In genomic region chr9:45115706-45116105, GRCm38 (mm10) we compare ENCODE assay signal across 8 mouse cellular contexts. TPM values are rescaled to one million over a fixed set of nuclear protein-coding genes. Genes with fewer than 3 reads are reported as not detected.
DNase-seq lines count a peak whose midpoint lies in the region; ATAC-seq and TF ChIP-seq lines count a peak whose summit lies in the region.
"Had no signal": no experiment of that assay in that cellular context is flagged by ENCODE, and none has a peak within 500 bp of the region (broad histone marks: within the 10 kb centered on the region; RNA-seq: fewer than 3 reads in every experiment).

No protein-coding gene starts in this region.

- no peaks in the 10 kb centered on the region for H3K9me3 ChIP-seq in hindbrain, embryonic 14.5 days (ENCODE audit: control insufficient read depth, low read length)
- no peaks in the 10 kb centered on the region for H3K9me3 ChIP-seq in limb, embryonic 13.5 days
- H3K9me3 ChIP-seq: megakaryocyte, embryonic 14.5 days had no signal

- H3K4me1 ChIP-seq in cortical plate, adult 2 months (ENCODE audit: control insufficient read depth, insufficient read depth, low read length) = peaks cover 10% of the 10 kb centered on the region
- H3K4me1 ChIP-seq in hindbrain, embryonic 14.5 days (replicated peaks; ENCODE audit: control insufficient read depth, insufficient read depth, low read length) = peaks cover 19% of the 10 kb centered on the region
- peaks cover 30% of the 10 kb centered on the region for H3K4me1 ChIP-seq in limb, embryonic 13.5 days

- peak; percentile 25 for DNase-seq in urinary bladder, postnatal 14 days (ENCODE audit: low spot score)
- no peak for DNase-seq in urinary bladder, postnatal 25 days (ENCODE audit: low spot score)
- DNase-seq in hindbrain, embryonic 14.5 days (ENCODE audit: low spot score) = peak; percentile 84
- DNase-seq in retina, postnatal 1 day = peak; percentile 81
- DNase-seq in spleen, adult 18-20 months = no peak

- no peaks in the 10 kb centered on the region for H3K36me3 ChIP-seq in hindbrain, embryonic 14.5 days (replicated peaks; ENCODE audit: control insufficient read depth, insufficient read depth)
- H3K36me3 ChIP-seq in limb, embryonic 13.5 days = no peaks in the 10 kb centered on the region

- no peak for TF ChIP-seq CTCF in cortical plate, adult 2 months (IDR thresholded peaks at IDR 0.05; ENCODE audit: extremely low read depth, insufficient read depth, low read length)

- no peaks in the 10 kb centered on the region for H3K27me3 ChIP-seq in hindbrain, embryonic 14.5 days (ENCODE audit: control insufficient read depth, insufficient read depth, low read length)
- no peaks in the 10 kb centered on the region for H3K27me3 ChIP-seq in limb, embryonic 13.5 days

- H3K9ac ChIP-seq in hindbrain, embryonic 14.5 days = peak overlapping the region; percentile 41
- H3K9ac ChIP-seq in limb, embryonic 13.5 days = peak overlapping the region; percentile 59

- WGBS in hindbrain, embryonic 14.5 days = 3% methylated on average over 14 of the region's 14 CpGs
- 3% methylated on average over 14 of the region's 14 CpGs for WGBS in limb, embryonic 13.5 days

- H3K4me2 ChIP-seq in hindbrain, embryonic 14.5 days (replicated peaks) = peak overlapping the region; percentile 51
- H3K4me2 ChIP-seq in limb, embryonic 13.5 days (replicated peaks) = peak overlapping the region; percentile 70

- TF ChIP-seq POLR2A in cortical plate, adult 2 months (IDR thresholded peaks at IDR 0.05; ENCODE audit: extremely low read depth, insufficient read depth, low read length) = 0 out of 2 replicates have a peak, but pooled peaks have one; percentile 41

- no peak overlapping the region for H3K27ac ChIP-seq in cortical plate, adult 2 months (ENCODE audit: insufficient read depth, low read length)
- H3K27ac ChIP-seq in hindbrain, embryonic 14.5 days = no peak overlapping the region
- H3K27ac ChIP-seq in limb, embryonic 13.5 days = peak overlapping the region; percentile 72

- ATAC-seq in hindbrain, embryonic 14.5 days (ENCODE audit: low FRiP score) = peak; percentile 82; the same call in 1 of the 2 replicates
- ATAC-seq in limb, embryonic 13.5 days (ENCODE audit: low FRiP score, low read depth) = peak; percentile 73

- peak overlapping the region; percentile 40 for H3K4me3 ChIP-seq in cortical plate, adult 2 months (ENCODE audit: insufficient read depth, low read length)
- peak overlapping the region; percentile 32 for H3K4me3 ChIP-seq in hindbrain, embryonic 14.5 days (replicated peaks; ENCODE audit: low read length)
- peak overlapping the region; percentile 47 for H3K4me3 ChIP-seq in limb, embryonic 13.5 days
- H3K4me3 ChIP-seq: megakaryocyte, embryonic 14.5 days had no signal

RNA-seq across cellular contexts. Expression of gene Scn2b, which starts 1.9 kb away (rescaled TPM):
- polyA plus RNA-seq in cortical plate, adult 2 months (2012; rRNA removed) = 123 TPM in 2 replicates
- 6.9 and 8.1 TPM in 2 replicates for polyA plus RNA-seq in hindbrain, embryonic 14.5 days (2014; fragmentation: Nextera tagmentation; extraction: Ambion mirVana)
- 7.0 and 7.2 TPM in 2 replicates for polyA plus RNA-seq in limb, embryonic 13.5 days (2015; fragmentation: Nextera tagmentation; extraction: Ambion mirVana)

RNA-seq across cellular contexts. Expression of gene Scn4b, which starts 22.5 kb away (rescaled TPM):
- 31.9 and 87.5 TPM in 2 replicates for polyA plus RNA-seq in cortical plate, adult 2 months (2012; rRNA removed)
- polyA plus RNA-seq in hindbrain, embryonic 14.5 days (2014; fragmentation: Nextera tagmentation; extraction: Ambion mirVana) = 0.07 and 0.17 TPM in 2 replicates
- polyA plus RNA-seq in limb, embryonic 13.5 days (2015; fragmentation: Nextera tagmentation; extraction: Ambion mirVana) = 0.11 and 0.13 TPM in 2 replicates

RNA-seq across cellular contexts. Expression of gene Jaml, which starts 36.7 kb away (rescaled TPM):
- 0.36 and 0.52 TPM in 2 replicates for polyA plus RNA-seq in cortical plate, adult 2 months (2012; rRNA removed)
- polyA plus RNA-seq in hindbrain, embryonic 14.5 days (2014; fragmentation: Nextera tagmentation; extraction: Ambion mirVana) = 0.25 TPM in 1 of 2 replicates, not detected in the other
- 1.2 and 1.5 TPM in 2 replicates for polyA plus RNA-seq in limb, embryonic 13.5 days (2015; fragmentation: Nextera tagmentation; extraction: Ambion mirVana)

Comparison
In these comparisons a context has a peak if more than half of its experiments do, and no peak if none do; other contexts are left out.
1. DNase-seq: peak in urinary bladder, postnatal 14 days (single experiment), hindbrain, embryonic 14.5 days (single experiment) and retina, postnatal 1 day (single experiment); none in urinary bladder, postnatal 25 days (single experiment) and spleen, adult 18-20 months (0 of 2).
2. RNA of gene Scn2b, which starts 1.9 kb away (polyA plus RNA-seq): 123 TPM in cortical plate, adult 2 months; 6.9 to 8.1 TPM in hindbrain, embryonic 14.5 days and 7.0 to 7.2 TPM in limb, embryonic 13.5 days; every median in the first group is over 10 times any median in the second.
3. RNA of gene Scn4b, which starts 22.5 kb away (polyA plus RNA-seq): 31.9 to 87.5 TPM in cortical plate, adult 2 months; 0.11 to 0.13 TPM in limb, embryonic 13.5 days and 0.07 to 0.17 TPM in hindbrain, embryonic 14.5 days; every median in the first group is over 10 times any median in the second.
4. Peak in every context shown above with its lines, with median percentiles within 50 percentile points of each other: H3K4me3 ChIP-seq.